Mouse (Mus musculus) liver, postnatal 0 days (tissue): ENCODE results near the gene Ern2.

Source experiments
- CTCF ChIP-seq: sonication (generic); IDR thresholded peaks from 2 replicates; pipeline ENCODE4 v1.5.1; 2016; ENCODE audit warnings: antibody characterized with exemption, low read depth
- EP300 ChIP-seq: IDR thresholded peaks from 2 replicates; pipeline ENCODE4 v1.6.1; 2016; ENCODE audit warnings: antibody characterized with exemption, low read depth, mild to moderate bottlenecking

- TF ChIP-seq CTCF (no peak), EP300 (no peak)
Measured at GRCm38 (mm10) chr7:122186043-122186442, at the start of gene Ern2.
